Mouse (Mus musculus): Measurements from ENCODE around the gene Mdm1. TPM values are rescaled to one million over a fixed set of nuclear protein-coding genes. Genes with fewer than 3 reads are reported as not detected.
"Not testable (repeated sequence)": the region's sequence is repeated elsewhere in the genome, so short reads cannot be mapped to it uniquely, and the experiment has no call there.

Mdm1 gene
- polyA plus RNA-seq, 1 experiment from 2014 or later = 20.4 TPM

GRCm38 (mm10) chr10:118161131-118161530, 19.5 kb downstream of the Mdm1 start:
- ATAC-seq (replicated peaks; ENCODE audit: low FRiP score, low TSS enrichment, low read depth) (no peak), DNase-seq (ENCODE audit: low spot score) (no peak)
- 96% methylated on average over 2 of the region's 2 CpGs for WGBS
- Histone ChIP-seq H3K27me3 (replicated peaks; ENCODE audit: control insufficient read depth, insufficient read depth, low read length) (no peaks in the 10 kb centered on the region), H3K27ac (ENCODE audit: low read depth) (no peak overlapping the region), H3K9ac (ENCODE audit: low read length) (no peak overlapping the region), H3K9me3 (ENCODE audit: control insufficient read depth, low read length) (no peaks in the 10 kb centered on the region), H3K4me2 (ENCODE audit: low read length) (no peak overlapping the region), H3K36me3 (ENCODE audit: control insufficient read depth, insufficient read depth, low read length) (peaks cover 60% of the 10 kb centered on the region), H3K4me3 (ENCODE audit: low read depth, low read length) (no peak overlapping the region), H3K4me1 (replicated peaks; ENCODE audit: control insufficient read depth, insufficient read depth, low read length) (no peaks in the 10 kb centered on the region)

- Histone ChIP-seq H3K9ac (ENCODE audit: low read length) (no peak overlapping the region), H3K4me2 (ENCODE audit: low read length) (no peak overlapping the region), H3K4me3 (ENCODE audit: low read depth, low read length) (no peak overlapping the region), H3K27me3 (replicated peaks; ENCODE audit: control insufficient read depth, insufficient read depth, low read length) (no peaks in the 10 kb centered on the region), H3K36me3 (ENCODE audit: control insufficient read depth, insufficient read depth, low read length) (peaks cover 2% of the 10 kb centered on the region), H3K9me3 (ENCODE audit: control insufficient read depth, low read length) (no peaks in the 10 kb centered on the region), H3K27ac (ENCODE audit: low read depth) (no peak overlapping the region), H3K4me1 (replicated peaks; ENCODE audit: control insufficient read depth, insufficient read depth, low read length) (no peaks in the 10 kb centered on the region)
- WGBS = 72% methylated on average over 12 of the region's 12 CpGs
- ATAC-seq (replicated peaks; ENCODE audit: low FRiP score, low TSS enrichment, low read depth) (no peak), DNase-seq (ENCODE audit: low spot score) (no peak)
Observed at GRCm38 (mm10) chr10:118169212-118169611, 27.6 kb downstream of the Mdm1 start.

- DNase-seq (ENCODE audit: low spot score) (no peak), ATAC-seq (replicated peaks; ENCODE audit: low FRiP score, low TSS enrichment, low read depth) (no peak)
- Histone ChIP-seq H3K9me3 (ENCODE audit: control insufficient read depth, low read length) (no peaks in the 10 kb centered on the region), H3K36me3 (ENCODE audit: control insufficient read depth, insufficient read depth, low read length) (no peaks in the 10 kb centered on the region), H3K27ac (ENCODE audit: low read depth) (no peak overlapping the region), H3K4me2 (ENCODE audit: low read length) (no peak overlapping the region), H3K27me3 (replicated peaks; ENCODE audit: control insufficient read depth, insufficient read depth, low read length) (no peaks in the 10 kb centered on the region), H3K4me1 (replicated peaks; ENCODE audit: control insufficient read depth, insufficient read depth, low read length) (no peaks in the 10 kb centered on the region), H3K9ac (ENCODE audit: low read length) (no peak overlapping the region), H3K4me3 (ENCODE audit: low read depth, low read length) (no peak overlapping the region)
- WGBS = 80% methylated on average over 8 of the region's 8 CpGs
Observed at GRCm38 (mm10) chr10:118172416-118172815, 30.8 kb downstream of the Mdm1 start.

- Histone ChIP-seq H3K4me1 (replicated peaks; ENCODE audit: control insufficient read depth, insufficient read depth, low read length) (no peaks in the 10 kb centered on the region), H3K9me3 (ENCODE audit: control insufficient read depth, low read length) (no peaks in the 10 kb centered on the region), H3K4me2 (ENCODE audit: low read length) (no peak overlapping the region), H3K4me3 (ENCODE audit: low read depth, low read length) (no peak overlapping the region), H3K36me3 (ENCODE audit: control insufficient read depth, insufficient read depth, low read length) (no peaks in the 10 kb centered on the region), H3K9ac (ENCODE audit: low read length) (no peak overlapping the region), H3K27ac (ENCODE audit: low read depth) (no peak overlapping the region), H3K27me3 (replicated peaks; ENCODE audit: control insufficient read depth, insufficient read depth, low read length) (no peaks in the 10 kb centered on the region)
- WGBS = 89% methylated on average over 3 of the region's 3 CpGs
- DNase-seq (ENCODE audit: low spot score) = no peak
- ATAC-seq (replicated peaks; ENCODE audit: low FRiP score, low TSS enrichment, low read depth) = no peak
Observed at GRCm38 (mm10) chr10:118172876-118173275, 31.3 kb downstream of the Mdm1 start.

- H3K4me2 ChIP-seq (ENCODE audit: low read length); H3K4me1 ChIP-seq (replicated peaks; ENCODE audit: control insufficient read depth, insufficient read depth, low read length); H3K27me3 ChIP-seq (replicated peaks; ENCODE audit: control insufficient read depth, insufficient read depth, low read length); H3K36me3 ChIP-seq (ENCODE audit: control insufficient read depth, insufficient read depth, low read length); ATAC-seq (replicated peaks; ENCODE audit: low FRiP score, low TSS enrichment, low read depth); H3K9ac ChIP-seq (ENCODE audit: low read length); H3K4me3 ChIP-seq (ENCODE audit: low read depth, low read length); H3K9me3 ChIP-seq (ENCODE audit: control insufficient read depth, low read length); H3K27ac ChIP-seq (ENCODE audit: low read depth); DNase-seq (ENCODE audit: low spot score): not testable (repeated sequence)
- WGBS = 85% methylated on average over 4 of the region's 4 CpGs
Observed at GRCm38 (mm10) chr10:118175542-118175941, 33.9 kb downstream of the Mdm1 start.

- no peak overlapping the region for H3K27ac ChIP-seq (ENCODE audit: low read depth)
- H3K4me3 ChIP-seq (ENCODE audit: low read depth, low read length) = no peak overlapping the region
- H3K36me3 ChIP-seq (ENCODE audit: control insufficient read depth, insufficient read depth, low read length) = no peaks in the 10 kb centered on the region
- DNase-seq (ENCODE audit: low spot score) (no peak), ATAC-seq (replicated peaks; ENCODE audit: low FRiP score, low TSS enrichment, low read depth) (no peak)
- no peaks in the 10 kb centered on the region for H3K27me3 ChIP-seq (replicated peaks; ENCODE audit: control insufficient read depth, insufficient read depth, low read length)
- WGBS = 80% methylated on average over 10 of the region's 10 CpGs
- no peak overlapping the region for H3K4me2 ChIP-seq (ENCODE audit: low read length)
- no peak overlapping the region for H3K9ac ChIP-seq (ENCODE audit: low read length)
- H3K4me1 ChIP-seq (replicated peaks; ENCODE audit: control insufficient read depth, insufficient read depth, low read length) = no peaks in the 10 kb centered on the region
- no peaks in the 10 kb centered on the region for H3K9me3 ChIP-seq (ENCODE audit: control insufficient read depth, low read length)
Observed at GRCm38 (mm10) chr10:118178735-118179151, 37.1 kb downstream of the Mdm1 start.

- no peaks in the 10 kb centered on the region for H3K27me3 ChIP-seq (replicated peaks; ENCODE audit: control insufficient read depth, insufficient read depth, low read length)
- H3K9ac ChIP-seq (ENCODE audit: low read length) = no peak overlapping the region
- H3K4me2 ChIP-seq (ENCODE audit: low read length) = no peak overlapping the region
- H3K27ac ChIP-seq (ENCODE audit: low read depth) = no peak overlapping the region
- no peaks in the 10 kb centered on the region for H3K36me3 ChIP-seq (ENCODE audit: control insufficient read depth, insufficient read depth, low read length)
- DNase-seq (ENCODE audit: low spot score) (no peak), ATAC-seq (replicated peaks; ENCODE audit: low FRiP score, low TSS enrichment, low read depth) (no peak)
- no peaks in the 10 kb centered on the region for H3K4me1 ChIP-seq (replicated peaks; ENCODE audit: control insufficient read depth, insufficient read depth, low read length)
- H3K4me3 ChIP-seq (ENCODE audit: low read depth, low read length) = no peak overlapping the region
- H3K9me3 ChIP-seq (ENCODE audit: control insufficient read depth, low read length) = no peaks in the 10 kb centered on the region
- WGBS = 88% methylated on average over 11 of the region's 11 CpGs
Observed at GRCm38 (mm10) chr10:118179265-118179664, 37.7 kb downstream of the Mdm1 start.

GRCm38 (mm10) chr10:118195150-118195549, 53.5 kb downstream of the Mdm1 start:
- not testable (repeated sequence) for H3K9ac ChIP-seq (ENCODE audit: low read length); H3K4me1 ChIP-seq (replicated peaks; ENCODE audit: control insufficient read depth, insufficient read depth, low read length); H3K9me3 ChIP-seq (ENCODE audit: control insufficient read depth, low read length); H3K36me3 ChIP-seq (ENCODE audit: control insufficient read depth, insufficient read depth, low read length); ATAC-seq (replicated peaks; ENCODE audit: low FRiP score, low TSS enrichment, low read depth); DNase-seq (ENCODE audit: low spot score); H3K4me2 ChIP-seq (ENCODE audit: low read length); H3K4me3 ChIP-seq (ENCODE audit: low read depth, low read length); H3K27ac ChIP-seq (ENCODE audit: low read depth); H3K27me3 ChIP-seq (replicated peaks; ENCODE audit: control insufficient read depth, insufficient read depth, low read length)
- WGBS = 24% methylated on average over 3 of the region's 3 CpGs

GRCm38 (mm10) chr10:118204642-118205041, 63.0 kb downstream of the Mdm1 start, which contains the start of gene Il22:
Gene Il22 (plus strand): TSS chr10:118204942.
- H3K9me3 ChIP-seq (ENCODE audit: control insufficient read depth, low read length) = no peaks in the 10 kb centered on the region
- H3K4me2 ChIP-seq (ENCODE audit: low read length) = no peak within 1 kb of the TSS
- WGBS = 85% methylated on average over 4 of the region's 4 CpGs
- no peaks in the 10 kb centered on the region for H3K36me3 ChIP-seq (ENCODE audit: control insufficient read depth, insufficient read depth, low read length)
- H3K27ac ChIP-seq (ENCODE audit: low read depth) = no peak within 1 kb of the TSS
- no peaks in the 10 kb centered on the region for H3K4me1 ChIP-seq (replicated peaks; ENCODE audit: control insufficient read depth, insufficient read depth, low read length)
- no peak for DNase-seq (ENCODE audit: low spot score)
- no peak for ATAC-seq (replicated peaks; ENCODE audit: low FRiP score, low TSS enrichment, low read depth)
- no peaks in the 10 kb centered on the region for H3K27me3 ChIP-seq (replicated peaks; ENCODE audit: control insufficient read depth, insufficient read depth, low read length)
- no peak within 1 kb of the TSS for H3K9ac ChIP-seq (ENCODE audit: low read length)
- no peak within 1 kb of the TSS for H3K4me3 ChIP-seq (ENCODE audit: low read depth, low read length)

Measured in intestine, embryonic 14.5 days (tissue).